Mouse (Mus musculus) G1E (cell line): ENCODE measurements around the gene Retreg1.

ENCODE experiments used
- CTCF ChIP-seq: IDR thresholded peaks from 2 replicates; pipeline ENCODE4 v1.5.1; 2012; ENCODE audit warnings: low read depth, low read length, inconsistent platforms, mixed read lengths
- GATA1 ChIP-seq: IDR thresholded peaks from 2 replicates; pipeline ENCODE4 v1.6.1; 2012; ENCODE audit warnings: borderline replicate concordance, low read length, inconsistent platforms, mixed read lengths
- GATA2 ChIP-seq: IDR thresholded peaks from 2 replicates; pipeline ENCODE4 v1.6.1; 2012; ENCODE audit warnings: low read depth, low read length, inconsistent platforms, borderline replicate concordance
- POLR2AphosphoS5 ChIP-seq: IDR thresholded peaks from 2 replicates; pipeline ENCODE4 v1.6.1; 2012; ENCODE audit warnings: low read depth, low read length, inconsistent platforms; ENCODE audit not compliant: insufficient replicate concordance
- TAL1 ChIP-seq: conservative IDR thresholded peaks from 2 replicates; pipeline ENCODE4 v1.6.1; 2012; ENCODE audit warnings: low read depth, low read length, inconsistent platforms, mixed read lengths

- no peak for TF ChIP-seq CTCF
- TF ChIP-seq GATA1 = no peak
- TF ChIP-seq TAL1 = no peak
- no peak for TF ChIP-seq POLR2AphosphoS5
- no peak for TF ChIP-seq GATA2
Measured at GRCm38 (mm10) chr15:25959375-25959774, 116.4 kb downstream of the Retreg1 start.
